Mouse (Mus musculus) cerebellum, adult 9-11 months (tissue): Measurements from ENCODE around the gene Apoa4.
A peak's percentile ranks its signal among the peaks of the same experiment; 100 is the strongest.

Experiments used
- DNase-seq: peaks from one replicate; pipeline ENCODE4 v3.0.0; 2022

Gene Apoa4

DNA sequence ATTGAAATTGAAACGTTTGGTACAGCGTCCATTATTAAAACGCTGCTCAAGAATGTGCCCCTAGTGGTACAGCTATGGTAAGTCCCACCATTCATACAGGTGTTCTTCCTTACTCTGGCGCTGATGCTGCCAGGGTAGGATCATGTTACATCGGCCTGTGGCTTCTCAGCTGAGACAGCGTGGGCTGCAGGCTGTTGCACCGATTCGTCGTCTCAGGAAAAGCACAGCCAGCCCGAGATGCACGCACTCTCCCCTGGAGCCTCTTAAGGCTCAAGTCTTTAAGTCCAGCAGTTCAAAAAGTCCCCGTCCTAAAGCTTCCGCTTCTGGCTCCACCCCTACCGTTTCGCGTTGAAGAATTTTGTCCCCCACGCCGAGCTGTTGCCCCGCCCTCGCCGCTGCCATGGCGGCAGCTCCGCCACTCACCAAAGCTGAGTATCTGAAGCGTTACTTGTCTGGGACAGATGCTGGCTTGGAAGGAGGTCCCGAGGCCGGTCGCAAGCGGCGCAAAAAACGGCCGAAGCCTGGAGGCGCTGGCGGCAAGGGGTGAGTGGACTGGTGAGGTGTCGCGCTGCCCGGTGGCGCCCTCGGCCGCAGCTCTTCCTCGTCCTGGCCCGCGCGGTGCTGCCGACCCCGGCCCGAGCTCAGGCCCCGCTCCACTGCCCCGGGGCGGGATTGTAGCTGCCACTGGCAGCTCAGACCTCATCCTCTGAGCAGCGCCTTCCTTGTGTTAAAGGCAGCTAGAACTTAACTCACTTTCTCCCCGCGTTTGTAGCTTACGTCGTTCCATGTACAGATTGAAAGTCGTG is 42.3 kb downstream of the Apoa4 start, which contains the start of gene Bud13:
TSS of gene Bud13 (plus strand) at position 378 of the 806 bp plus-strand sequence.
- DNase-seq, result peak; percentile 88
